Mouse (Mus musculus): ENCODE measurements around the gene Sdr9c7. TPM values are rescaled to one million over a fixed set of nuclear protein-coding genes. Genes with fewer than 3 reads are reported as not detected.
"Not testable (repeated sequence)": the region's sequence is repeated elsewhere in the genome, so short reads cannot be mapped to it uniquely, and the experiment has no call there.

Gene Sdr9c7
- total and polyA plus RNA-seq, 3 experiments = not detected

GRCm38 (mm10) chr10:127939667-127940066, 41.3 kb downstream of the Sdr9c7 start:
- TF ChIP-seq TBP (IDR thresholded peaks at IDR 0.05; ENCODE audit: low read depth, low read length) = peak; percentile 68
- H3K4me1 ChIP-seq (ENCODE audit: control insufficient read depth in 1 of 2, insufficient read depth in 2 of 2, low read length in 2 of 2); H3K36me3 ChIP-seq (ENCODE audit: control insufficient read depth in 1 of 2, insufficient read depth in 2 of 2, low read length in 2 of 2); H3K27me3 ChIP-seq (ENCODE audit: control insufficient read depth in 1 of 2, insufficient read depth in 2 of 2, low read length in 2 of 2); H3K27ac ChIP-seq (ENCODE audit: control insufficient read depth, low read depth, low read length); H3K79me2 ChIP-seq (ENCODE audit: control insufficient read depth, insufficient read depth, low read length, poor library complexity); H3K9me3 ChIP-seq (replicated peaks; ENCODE audit: insufficient read depth, low read length); H3K4me3 ChIP-seq (ENCODE audit: control insufficient read depth in 1 of 2, insufficient read depth in 1 of 2, low read depth in 2 of 2, low read length in 2 of 2); H3K9ac ChIP-seq (ENCODE audit: control insufficient read depth, low read depth, low read length, poor library complexity, severe bottlenecking): not testable (repeated sequence)
- DNase-seq (ENCODE audit: low read depth, low spot score) = peak; percentile 63

GRCm38 (mm10) chr10:127945432-127946064, 47.2 kb downstream of the Sdr9c7 start:
- H3K27me3 ChIP-seq (ENCODE audit: control insufficient read depth in 1 of 2, insufficient read depth in 2 of 2, low read length in 2 of 2) = peaks cover 0 to 1% of the 10 kb centered on the region in 2 experiments; a peak in 2 of 4 replicates
- no peaks in the 10 kb centered on the region for H3K4me1 ChIP-seq (ENCODE audit: control insufficient read depth in 1 of 2, insufficient read depth in 2 of 2, low read length in 2 of 2)
- no peak overlapping the region for H3K4me3 ChIP-seq (ENCODE audit: control insufficient read depth in 1 of 2, insufficient read depth in 1 of 2, low read depth in 2 of 2, low read length in 2 of 2)
- no peaks in the 10 kb centered on the region for H3K9me3 ChIP-seq (replicated peaks; ENCODE audit: insufficient read depth, low read length)
- H3K36me3 ChIP-seq (ENCODE audit: control insufficient read depth in 1 of 2, insufficient read depth in 2 of 2, low read length in 2 of 2) = no peaks in the 10 kb centered on the region
- no peak overlapping the region for H3K9ac ChIP-seq (ENCODE audit: control insufficient read depth, low read depth, low read length, poor library complexity, severe bottlenecking)
- H3K79me2 ChIP-seq (ENCODE audit: control insufficient read depth, insufficient read depth, low read length, poor library complexity) = no peaks in the 10 kb centered on the region
- no peak overlapping the region for H3K27ac ChIP-seq (ENCODE audit: control insufficient read depth, low read depth, low read length)
- TF ChIP-seq ZC3H11A (IDR thresholded peaks at IDR 0.05; ENCODE audit: low read depth, low read length) (peak; percentile 79), EP300 (IDR thresholded peaks at IDR 0.05; ENCODE audit: low read depth in 1 of 2, low read length in 2 of 2) (0 out of 4 replicates have a peak, but pooled peaks of 1 of the 2 experiments have one; percentile 25), TBP (IDR thresholded peaks at IDR 0.05; ENCODE audit: low read depth, low read length) (no peak), GATA1 (IDR thresholded peaks at IDR 0.05; ENCODE audit: low read depth, low read length) (no peak), BHLHE40 (IDR thresholded peaks at IDR 0.05; ENCODE audit: borderline replicate concordance, low read depth, low read length) (peak; percentile 35; the same call in 1 of the 2 replicates), ZKSCAN1 (IDR thresholded peaks at IDR 0.05; ENCODE audit: low read depth, low read length) (no peak), SMC3 (IDR thresholded peaks at IDR 0.05; ENCODE audit: low read depth, low read length) (peak; percentile 95), MAFK (IDR thresholded peaks at IDR 0.05; ENCODE audit: borderline replicate concordance, low read depth, low read length) (0 out of 2 replicates have a peak, but pooled peaks have one; percentile 19), CTCF (IDR thresholded peaks at IDR 0.05 in 2 of 3, conservative IDR thresholded peaks at IDR 0.05 in 1 of 3; ENCODE audit: control insufficient read depth in 1 of 3, insufficient read depth in 1 of 3, low read depth in 2 of 3, low read length in 3 of 3, poor library complexity in 1 of 3, severe bottlenecking in 1 of 3) (peak; percentile 61 to 93 (median 83)), MEF2A (IDR thresholded peaks at IDR 0.05; ENCODE audit: extremely low read depth, insufficient replicate concordance, low read depth, low read length, poor library complexity, severe bottlenecking) (no peak), RAD21 (IDR thresholded peaks at IDR 0.05; ENCODE audit: low read depth, low read length) (peak; percentile 86)
- DNase-seq (ENCODE audit: low read depth, low spot score) = peak; percentile 77

- Histone ChIP-seq H3K9ac (ENCODE audit: control insufficient read depth, low read depth, low read length, poor library complexity, severe bottlenecking) (no peak overlapping the region), H3K27ac (ENCODE audit: control insufficient read depth, low read depth, low read length) (no peak overlapping the region), H3K9me3 (replicated peaks; ENCODE audit: insufficient read depth, low read length) (no peaks in the 10 kb centered on the region), H3K36me3 (ENCODE audit: control insufficient read depth in 1 of 2, insufficient read depth in 2 of 2, low read length in 2 of 2) (no peaks in the 10 kb centered on the region), H3K4me1 (ENCODE audit: control insufficient read depth in 1 of 2, insufficient read depth in 2 of 2, low read length in 2 of 2) (peaks cover 0 to under 1% of the 10 kb centered on the region in 2 experiments; a peak in 1 of 4 replicates), H3K27me3 (ENCODE audit: control insufficient read depth in 1 of 2, insufficient read depth in 2 of 2, low read length in 2 of 2) (peaks cover 0 to 8% of the 10 kb centered on the region in 2 experiments; a peak in 3 of 4 replicates), H3K4me3 (ENCODE audit: control insufficient read depth in 1 of 2, insufficient read depth in 1 of 2, low read depth in 2 of 2, low read length in 2 of 2) (no peak overlapping the region), H3K79me2 (ENCODE audit: control insufficient read depth, insufficient read depth, low read length, poor library complexity) (no peaks in the 10 kb centered on the region)
- no peak for DNase-seq (ENCODE audit: low read depth, low spot score)
- no peak for TF ChIP-seq ZC3H11A (IDR thresholded peaks at IDR 0.05; ENCODE audit: low read depth, low read length)
- TF ChIP-seq MEF2A (IDR thresholded peaks at IDR 0.05; ENCODE audit: extremely low read depth, insufficient replicate concordance, low read depth, low read length, poor library complexity, severe bottlenecking) = no peak
- no peak for TF ChIP-seq ZKSCAN1 (IDR thresholded peaks at IDR 0.05; ENCODE audit: low read depth, low read length)
- TF ChIP-seq CHD1 (IDR thresholded peaks at IDR 0.05; ENCODE audit: low read depth, low read length) = no peak
Observed at GRCm38 (mm10) chr10:127949596-127950130, 51.3 kb downstream of the Sdr9c7 start.
